Mouse (Mus musculus): ENCODE measurements around the gene Arnt2. TPM values are rescaled to one million over a fixed set of nuclear protein-coding genes. Genes with fewer than 3 reads are reported as not detected.

Arnt2 gene
- polyA plus RNA-seq, 1 experiment from 2014 or later, result 30.1 TPM

GRCm38 (mm10) chr7:84299601-84300000, 110.4 kb downstream of the Arnt2 start:
- H3K27me3 ChIP-seq (ENCODE audit: insufficient read depth, poor library complexity, severe bottlenecking), result no peaks in the 10 kb centered on the region
- H3K36me3 ChIP-seq, result peaks cover 47% of the 10 kb centered on the region
- 92% methylated on average over 4 of the region's 4 CpGs for WGBS

GRCm38 (mm10) chr7:84293054-84293453, 116.9 kb downstream of the Arnt2 start:
- WGBS, result 85% methylated on average over 7 of the region's 7 CpGs
- Histone ChIP-seq H3K27me3 (ENCODE audit: insufficient read depth, poor library complexity, severe bottlenecking) (no peaks in the 10 kb centered on the region), H3K4me1 (replicated peaks) (no peaks in the 10 kb centered on the region), H3K36me3 (peaks cover 42% of the 10 kb centered on the region), H3K9me3 (no peaks in the 10 kb centered on the region), H3K27ac (no peak overlapping the region), H3K4me3 (no peak overlapping the region)
- DNase-seq (ENCODE audit: low spot score), result no peak

More at GRCm38 (mm10) chr7:84299601-84300000, 110.4 kb downstream of the Arnt2 start:
- DNase-seq (ENCODE audit: low spot score), result no peak
- H3K27ac ChIP-seq, result no peak overlapping the region
- H3K4me3 ChIP-seq, result no peak overlapping the region
- H3K9me3 ChIP-seq, result no peaks in the 10 kb centered on the region
- H3K4me1 ChIP-seq (replicated peaks), result no peaks in the 10 kb centered on the region

DNA sequence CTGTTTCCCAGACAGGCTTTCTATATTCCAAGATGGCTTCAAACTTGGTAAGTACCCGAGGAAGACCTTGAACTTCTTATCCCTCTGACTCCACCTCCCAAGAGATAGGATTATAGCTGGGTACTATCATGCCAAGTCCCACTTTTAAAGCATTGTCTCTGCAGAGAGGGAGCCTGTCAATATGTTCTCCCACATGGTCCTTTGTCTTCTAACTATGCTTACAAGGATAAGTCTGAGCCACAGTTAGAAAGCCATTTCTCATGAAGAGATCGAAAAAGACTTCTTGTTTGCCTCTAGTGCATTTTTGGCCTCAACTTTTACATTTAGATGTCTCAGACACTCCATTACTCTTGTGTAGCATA, 122.8 kb downstream of the Arnt2 start:
- H3K4me3 ChIP-seq, result no peak overlapping the region
- no peaks in the 10 kb centered on the region for H3K4me1 ChIP-seq (replicated peaks)
- H3K27me3 ChIP-seq (ENCODE audit: insufficient read depth, poor library complexity, severe bottlenecking), result no peaks in the 10 kb centered on the region
- WGBS, result 82% methylated on average over 2 of the region's 2 CpGs
- no peak for DNase-seq (ENCODE audit: low spot score)
- no peaks in the 10 kb centered on the region for H3K9me3 ChIP-seq
- H3K27ac ChIP-seq, result no peak overlapping the region
- peaks cover 67% of the 10 kb centered on the region for H3K36me3 ChIP-seq

DNA sequence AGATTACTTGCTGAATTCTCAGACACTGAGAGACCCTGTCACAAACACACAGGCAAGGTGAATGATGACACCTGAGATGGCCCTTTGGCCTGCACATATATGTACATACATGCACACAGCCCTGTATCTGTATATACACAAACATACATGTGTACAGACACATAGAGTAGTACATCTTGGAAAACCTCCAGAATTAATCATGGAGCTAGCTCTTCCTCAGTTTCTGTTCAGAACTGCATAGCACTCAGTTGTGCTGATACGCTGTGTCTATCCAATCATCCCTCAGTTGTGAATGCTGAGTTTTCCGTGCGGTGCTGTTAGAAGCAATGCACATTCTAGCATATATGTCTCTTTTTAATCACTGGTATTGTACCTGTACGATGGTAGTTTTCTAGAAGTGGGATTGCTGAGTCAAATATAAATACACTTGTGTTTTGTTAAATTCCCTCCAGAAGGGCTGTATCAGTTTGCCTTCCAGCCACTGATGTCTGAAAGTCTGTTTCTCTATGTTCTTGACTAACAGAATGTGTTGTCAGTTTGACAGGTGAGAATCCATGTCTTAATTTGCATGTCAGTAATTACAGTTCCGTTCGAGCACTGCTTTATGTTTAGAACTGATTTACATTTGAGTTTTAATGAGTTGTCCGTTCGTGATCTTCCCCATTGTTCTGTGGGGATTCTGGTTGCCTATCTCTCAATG, 123.3 kb downstream of the Arnt2 start:
- no peaks in the 10 kb centered on the region for H3K27me3 ChIP-seq (ENCODE audit: insufficient read depth, poor library complexity, severe bottlenecking)
- no peak overlapping the region for H3K27ac ChIP-seq
- H3K4me3 ChIP-seq, result no peak overlapping the region
- no peak for DNase-seq (ENCODE audit: low spot score)
- 92% methylated on average over 8 of the region's 8 CpGs for WGBS
- H3K36me3 ChIP-seq, result peaks cover 66% of the 10 kb centered on the region
- H3K4me1 ChIP-seq (replicated peaks), result no peaks in the 10 kb centered on the region
- H3K9me3 ChIP-seq, result no peaks in the 10 kb centered on the region

DNA sequence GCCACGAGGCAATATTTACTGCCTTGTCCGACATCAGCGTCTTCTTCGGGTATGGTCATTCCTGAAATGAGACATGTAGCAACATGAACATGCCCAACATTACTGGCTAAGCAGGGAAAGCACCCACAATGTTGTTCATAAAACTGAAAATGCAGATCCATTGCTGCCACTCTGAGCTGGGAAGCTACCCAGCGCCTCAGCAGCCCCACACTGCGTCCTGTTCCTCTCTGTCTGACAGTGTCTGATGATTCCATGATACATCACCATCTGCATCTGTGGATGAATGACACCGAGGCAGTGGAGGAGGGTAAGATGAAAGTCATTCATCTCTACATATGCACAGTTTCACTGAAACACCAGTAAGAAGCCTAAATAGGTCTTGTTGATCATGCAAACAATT, 124.2 kb downstream of the Arnt2 start:
- DNase-seq (ENCODE audit: low spot score), result no peak
- peaks cover 68% of the 10 kb centered on the region for H3K36me3 ChIP-seq
- no peaks in the 10 kb centered on the region for H3K27me3 ChIP-seq (ENCODE audit: insufficient read depth, poor library complexity, severe bottlenecking)
- no peaks in the 10 kb centered on the region for H3K4me1 ChIP-seq (replicated peaks)
- H3K9me3 ChIP-seq, result no peaks in the 10 kb centered on the region
- no peak overlapping the region for H3K4me3 ChIP-seq
- WGBS, result 92% methylated on average over 7 of the region's 7 CpGs
- no peak overlapping the region for H3K27ac ChIP-seq

GRCm38 (mm10) chr7:84284974-84285373, 125.0 kb downstream of the Arnt2 start:
- WGBS, result 82% methylated on average over 3 of the region's 3 CpGs
- Histone ChIP-seq H3K9me3 (no peaks in the 10 kb centered on the region), H3K36me3 (peaks cover 69% of the 10 kb centered on the region), H3K27me3 (ENCODE audit: insufficient read depth, poor library complexity, severe bottlenecking) (no peaks in the 10 kb centered on the region), H3K27ac (no peak overlapping the region), H3K4me3 (no peak overlapping the region), H3K4me1 (replicated peaks) (no peaks in the 10 kb centered on the region)
- DNase-seq (ENCODE audit: low spot score), result no peak

- no peak for DNase-seq (ENCODE audit: low spot score)
- 93% methylated on average over 4 of the region's 4 CpGs for WGBS
- no peaks in the 10 kb centered on the region for H3K4me1 ChIP-seq (replicated peaks)
- H3K9me3 ChIP-seq, result no peaks in the 10 kb centered on the region
- no peak overlapping the region for H3K4me3 ChIP-seq
- peaks cover 79% of the 10 kb centered on the region for H3K36me3 ChIP-seq
- H3K27me3 ChIP-seq (ENCODE audit: insufficient read depth, poor library complexity, severe bottlenecking), result no peaks in the 10 kb centered on the region
- H3K27ac ChIP-seq, result no peak overlapping the region
Observed at GRCm38 (mm10) chr7:84282231-84282630, 127.7 kb downstream of the Arnt2 start.

DNA sequence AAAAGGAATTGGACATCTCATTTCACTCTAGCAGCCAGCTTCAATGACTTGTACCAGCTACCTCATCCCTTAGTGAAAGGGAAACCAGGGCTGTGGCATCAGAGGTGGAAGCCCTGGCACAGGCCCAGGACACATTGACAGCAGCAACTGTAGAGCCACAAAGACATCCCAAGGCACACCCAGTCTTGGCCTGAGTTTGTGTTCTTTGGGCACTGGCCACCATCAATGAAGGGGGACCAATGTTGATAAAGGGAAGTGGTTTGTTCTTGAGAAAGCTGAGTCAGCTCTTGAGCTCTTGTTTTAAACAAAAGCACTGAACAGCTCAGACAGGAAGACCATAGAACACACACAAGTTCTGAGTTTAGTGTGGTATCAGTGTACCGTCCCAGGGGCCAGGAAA, 130.7 kb downstream of the Arnt2 start:
- no peak for DNase-seq (ENCODE audit: low spot score)
- Histone ChIP-seq H3K4me3 (no peak overlapping the region), H3K27ac (no peak overlapping the region), H3K36me3 (peaks cover 82% of the 10 kb centered on the region), H3K27me3 (ENCODE audit: insufficient read depth, poor library complexity, severe bottlenecking) (no peaks in the 10 kb centered on the region), H3K9me3 (no peaks in the 10 kb centered on the region), H3K4me1 (replicated peaks) (no peaks in the 10 kb centered on the region)
- WGBS, result 90% methylated on average over 1 of the region's 1 CpGs

DNA sequence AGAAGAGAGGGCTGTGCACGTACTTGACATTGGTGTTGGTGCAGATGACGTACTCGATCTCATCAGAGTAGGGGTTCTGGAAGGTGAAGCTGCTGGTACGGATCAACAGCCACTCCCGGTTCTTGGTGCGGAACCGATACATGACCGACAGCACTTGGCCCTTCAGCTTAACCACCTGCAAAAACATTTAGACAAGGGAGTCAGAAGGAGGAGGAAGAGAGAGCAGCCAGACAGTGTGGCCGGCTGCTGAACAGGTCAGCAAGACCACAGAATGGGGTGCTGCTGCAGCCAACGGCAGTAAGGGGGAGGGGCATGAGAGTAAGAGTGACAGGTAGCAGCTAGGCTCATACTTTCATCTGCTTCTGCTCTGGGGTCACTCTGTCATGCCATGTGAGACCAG, 134.7 kb downstream of the Arnt2 start:
- H3K4me3 ChIP-seq, result no peak overlapping the region
- H3K9me3 ChIP-seq, result no peaks in the 10 kb centered on the region
- peaks cover 93% of the 10 kb centered on the region for H3K36me3 ChIP-seq
- WGBS, result 83% methylated on average over 10 of the region's 10 CpGs
- H3K27ac ChIP-seq, result no peak overlapping the region
- no peaks in the 10 kb centered on the region for H3K27me3 ChIP-seq (ENCODE audit: insufficient read depth, poor library complexity, severe bottlenecking)
- no peak for DNase-seq (ENCODE audit: low spot score)
- no peaks in the 10 kb centered on the region for H3K4me1 ChIP-seq (replicated peaks)

- Histone ChIP-seq H3K27me3 (ENCODE audit: insufficient read depth, poor library complexity, severe bottlenecking) (no peaks in the 10 kb centered on the region), H3K36me3 (peaks cover 93% of the 10 kb centered on the region)
Observed at GRCm38 (mm10) chr7:84273930-84274329, 136.0 kb downstream of the Arnt2 start.

DNA sequence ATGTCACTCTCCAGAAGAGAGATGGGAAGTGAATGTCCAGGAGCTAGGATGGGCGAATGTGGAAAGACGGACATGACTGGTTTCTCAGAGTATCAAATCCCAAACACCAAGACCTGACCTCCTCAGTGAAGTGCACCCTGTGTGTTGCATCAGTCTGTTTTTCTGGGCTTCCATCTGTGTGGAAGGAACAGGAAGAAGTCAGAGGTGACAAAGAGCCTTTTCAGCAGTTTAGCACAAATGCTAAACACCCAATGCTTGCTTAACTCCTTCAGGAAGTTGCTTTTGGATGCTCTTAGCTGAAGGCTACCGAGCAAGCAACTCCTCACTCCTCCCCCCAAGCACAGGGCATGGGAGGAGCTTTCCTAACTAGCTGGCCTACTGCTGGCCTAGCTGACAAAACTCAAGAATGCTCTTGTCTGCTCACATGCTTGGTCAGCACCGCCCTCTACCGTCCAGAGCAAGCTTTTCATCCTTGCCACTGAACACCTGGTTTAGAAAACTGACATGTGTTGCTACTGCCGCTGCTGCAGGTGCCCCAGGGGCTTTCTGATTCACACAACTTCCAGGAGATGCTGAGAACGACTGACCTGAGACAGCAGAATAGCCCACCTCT, 137.7 kb downstream of the Arnt2 start:
- 28% methylated on average over 7 of the region's 7 CpGs for WGBS
- H3K36me3 ChIP-seq, result peaks cover 96% of the 10 kb centered on the region

More at GRCm38 (mm10) chr7:84273930-84274329, 136.0 kb downstream of the Arnt2 start:
- DNase-seq (ENCODE audit: low spot score), result no peak
- WGBS, result 81% methylated on average over 6 of the region's 6 CpGs
- no peak overlapping the region for H3K27ac ChIP-seq
- H3K9me3 ChIP-seq, result no peaks in the 10 kb centered on the region
- H3K4me3 ChIP-seq, result no peak overlapping the region
- H3K4me1 ChIP-seq (replicated peaks), result no peaks in the 10 kb centered on the region

DNA sequence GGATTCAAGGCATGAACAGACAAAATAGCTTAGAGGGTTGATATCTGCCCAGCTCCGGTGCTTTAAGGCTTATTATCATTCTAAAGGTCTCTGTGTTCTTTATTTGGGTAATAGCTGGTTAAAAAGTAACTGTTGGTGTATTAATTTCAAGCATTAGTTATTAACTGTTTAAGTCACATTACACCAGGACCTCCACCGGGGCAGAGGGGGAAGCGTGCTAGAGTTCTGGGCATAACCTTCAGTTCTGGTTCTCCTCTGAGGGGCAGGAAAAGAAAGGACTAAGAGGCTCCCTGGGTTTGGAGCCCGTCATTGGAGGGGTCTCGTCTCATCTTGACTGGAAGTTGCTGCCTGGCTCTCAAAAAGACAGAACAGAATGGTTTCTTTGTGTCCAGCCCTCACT, 138.5 kb downstream of the Arnt2 start:
- Histone ChIP-seq H3K27ac (no peak overlapping the region), H3K4me3 (no peak overlapping the region), H3K9me3 (no peaks in the 10 kb centered on the region), H3K27me3 (ENCODE audit: insufficient read depth, poor library complexity, severe bottlenecking) (no peaks in the 10 kb centered on the region), H3K36me3 (peaks cover 97% of the 10 kb centered on the region), H3K4me1 (replicated peaks) (no peaks in the 10 kb centered on the region)
- no peak for DNase-seq (ENCODE audit: low spot score)
- 90% methylated on average over 5 of the region's 5 CpGs for WGBS

More for the DNA sequence above, 137.7 kb downstream of the Arnt2 start:
- Histone ChIP-seq H3K27ac (no peak overlapping the region), H3K4me3 (no peak overlapping the region), H3K27me3 (ENCODE audit: insufficient read depth, poor library complexity, severe bottlenecking) (no peaks in the 10 kb centered on the region), H3K4me1 (replicated peaks) (no peaks in the 10 kb centered on the region), H3K9me3 (no peaks in the 10 kb centered on the region)
- peak; percentile 66 for DNase-seq (ENCODE audit: low spot score)

- H3K9me3 ChIP-seq, result no peaks in the 10 kb centered on the region
- no peaks in the 10 kb centered on the region for H3K27me3 ChIP-seq (ENCODE audit: insufficient read depth, poor library complexity, severe bottlenecking)
- H3K4me1 ChIP-seq (replicated peaks), result no peaks in the 10 kb centered on the region
- H3K27ac ChIP-seq, result no peak overlapping the region
- no peak for DNase-seq (ENCODE audit: low spot score)
- peaks cover 98% of the 10 kb centered on the region for H3K36me3 ChIP-seq
- H3K4me3 ChIP-seq, result no peak overlapping the region
- 89% methylated on average over 4 of the region's 4 CpGs for WGBS
Observed at GRCm38 (mm10) chr7:84263466-84263865, 146.5 kb downstream of the Arnt2 start.

All from hindbrain, embryonic 10.5 days (tissue).